Mouse (Mus musculus): ENCODE results near the gene Prr5.

GRCm38 (mm10) chr15:84653979-84654966 lies 15.1 kb upstream of the Prr5 start:
- TF ChIP-seq POLR2A (IDR thresholded peaks at IDR 0.05; ENCODE audit: insufficient read length, low read depth) (peak; percentile 65), MAX (IDR thresholded peaks at IDR 0.05; ENCODE audit: low read depth) (no peak), TCF3 (IDR thresholded peaks at IDR 0.05; ENCODE audit: insufficient read length, low read depth) (no peak), SRF (IDR thresholded peaks at IDR 0.05; ENCODE audit: control insufficient read depth, insufficient read length, low read depth) (no peak), E2F4 (IDR thresholded peaks at IDR 0.05; ENCODE audit: insufficient read depth) (no peak), REST (IDR thresholded peaks at IDR 0.05; ENCODE audit: insufficient read depth, insufficient read length) (no peak), USF1 (IDR thresholded peaks at IDR 0.05; ENCODE audit: low read depth) (no peak), MYOD1 (IDR thresholded peaks at IDR 0.05; ENCODE audit: control insufficient read depth in 1 of 3, insufficient read length in 2 of 3, low read depth in 2 of 3) (peak in 2 of 3 experiments; percentile 46 to 69), TCF12 (IDR thresholded peaks at IDR 0.05; ENCODE audit: insufficient read depth, poor library complexity, severe bottlenecking) (peak; percentile 11)
